Mouse (Mus musculus): Measurements from ENCODE around the gene Slc3a2. TPM values are rescaled to one million over a fixed set of nuclear protein-coding genes. Genes with fewer than 3 reads are reported as not detected.

The Slc3a2 gene
- polyA plus RNA-seq, 1 experiment from 2014 or later = 123 TPM

DNA sequence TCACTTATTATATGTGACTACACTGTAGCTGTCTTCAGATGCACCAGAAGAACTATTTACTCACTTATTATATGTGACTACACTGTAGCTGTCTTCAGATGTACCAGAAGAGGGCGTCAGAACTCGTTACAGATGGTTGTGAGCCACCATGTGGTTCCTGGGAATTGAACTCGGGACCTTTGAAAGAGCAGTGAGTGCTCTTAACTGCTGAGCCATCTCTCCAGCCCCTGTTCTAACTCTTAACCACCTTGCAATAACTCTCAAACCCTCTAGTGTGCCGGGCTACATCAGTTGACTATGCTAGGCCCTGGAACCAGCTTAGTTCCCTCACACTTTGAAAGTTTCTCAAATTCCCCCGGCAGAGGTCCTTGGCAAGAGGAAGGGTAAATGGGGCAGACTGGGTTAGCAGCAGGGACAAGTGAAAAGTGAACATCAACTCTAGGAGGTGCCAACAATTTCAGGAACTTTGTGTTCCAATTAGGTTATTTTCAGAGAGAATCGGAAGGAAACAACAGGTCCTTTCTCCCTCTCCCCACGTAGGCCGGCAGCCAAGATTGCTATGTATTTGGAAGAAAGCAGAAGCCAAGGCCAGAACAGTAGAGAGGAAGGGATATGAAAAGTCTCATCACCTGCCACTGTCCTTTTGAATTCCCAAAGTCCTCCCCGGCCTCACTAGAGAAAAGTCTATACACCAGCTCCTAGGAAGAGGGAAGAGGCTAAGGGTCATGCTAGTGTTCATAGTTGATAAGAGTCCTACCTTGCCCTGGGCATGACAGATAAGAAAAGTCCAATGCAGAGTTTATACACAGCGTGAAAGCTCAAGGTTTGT lies 8.3 kb downstream of the Slc3a2 start:
- Histone ChIP-seq H3K9me3 (ENCODE audit: control insufficient read depth, low read length) (no peaks in the 10 kb centered on the region), H3K36me3 (ENCODE audit: control insufficient read depth, insufficient read depth, low read length) (no peaks in the 10 kb centered on the region; the same call in 1 of the 2 replicates), H3K9ac (ENCODE audit: low read depth, low read length) (no peak overlapping the region), H3K27me3 (ENCODE audit: control insufficient read depth, insufficient read depth, low read length) (no peaks in the 10 kb centered on the region), H3K27ac (ENCODE audit: low read depth, low read length) (no peak overlapping the region), H3K4me1 (replicated peaks; ENCODE audit: control insufficient read depth, insufficient read depth, low read length) (0 out of 2 replicates have a peak, but pooled peaks cover 5% of the 10 kb centered on the region), H3K4me2 (replicated peaks; ENCODE audit: low read depth, low read length) (no peak overlapping the region), H3K4me3 (ENCODE audit: low read depth, low read length) (no peak overlapping the region)
- DNase-seq (ENCODE audit: low spot score) (no peak), ATAC-seq (ENCODE audit: low FRiP score) (no peak)
- 82% methylated on average over 10 of the region's 10 CpGs for WGBS

- no peak for DNase-seq (ENCODE audit: low spot score)
- Histone ChIP-seq H3K36me3 (ENCODE audit: control insufficient read depth, insufficient read depth, low read length) (no peaks in the 10 kb centered on the region; the same call in 1 of the 2 replicates), H3K9me3 (ENCODE audit: control insufficient read depth, low read length) (no peaks in the 10 kb centered on the region)
Observed at GRCm38 (mm10) chr19:8713997-8714652, 9.0 kb downstream of the Slc3a2 start.

GRCm38 (mm10) chr19:8713306-8713996 lies 9.7 kb downstream of the Slc3a2 start:
- peak overlapping the region; percentile 81 for H3K9ac ChIP-seq (ENCODE audit: low read depth, low read length)
- under 1% methylated on average over 47 of the region's 51 CpGs for WGBS
- DNase-seq (ENCODE audit: low spot score) (peak; percentile 92), ATAC-seq (ENCODE audit: low FRiP score) (peak; percentile 96)
- no peaks in the 10 kb centered on the region for H3K9me3 ChIP-seq (ENCODE audit: control insufficient read depth, low read length)
- H3K27me3 ChIP-seq (ENCODE audit: control insufficient read depth, insufficient read depth, low read length) = no peaks in the 10 kb centered on the region
- peak overlapping the region; percentile 75 for H3K4me3 ChIP-seq (ENCODE audit: low read depth, low read length)
- H3K36me3 ChIP-seq (ENCODE audit: control insufficient read depth, insufficient read depth, low read length) = no peaks in the 10 kb centered on the region; the same call in 1 of the 2 replicates
- peak overlapping the region; percentile 87 for H3K27ac ChIP-seq (ENCODE audit: low read depth, low read length)
- H3K4me2 ChIP-seq (replicated peaks; ENCODE audit: low read depth, low read length) = peak overlapping the region; percentile 48
- 0 out of 2 replicates have a peak, but pooled peaks cover 5% of the 10 kb centered on the region for H3K4me1 ChIP-seq (replicated peaks; ENCODE audit: control insufficient read depth, insufficient read depth, low read length)

More at GRCm38 (mm10) chr19:8713997-8714652, 9.0 kb downstream of the Slc3a2 start:
- Histone ChIP-seq H3K4me3 (ENCODE audit: low read depth, low read length) (peak overlapping the region; percentile 75), H3K27me3 (ENCODE audit: control insufficient read depth, insufficient read depth, low read length) (no peaks in the 10 kb centered on the region), H3K4me2 (replicated peaks; ENCODE audit: low read depth, low read length) (peak overlapping the region; percentile 48), H3K27ac (ENCODE audit: low read depth, low read length) (peak overlapping the region; percentile 87), H3K4me1 (replicated peaks; ENCODE audit: control insufficient read depth, insufficient read depth, low read length) (0 out of 2 replicates have a peak, but pooled peaks cover 5% of the 10 kb centered on the region), H3K9ac (ENCODE audit: low read depth, low read length) (peak overlapping the region; percentile 81)
- peak; percentile 26; the same call in 1 of the 2 replicates for ATAC-seq (ENCODE audit: low FRiP score)
- 10% methylated on average over 13 of the region's 13 CpGs for WGBS

DNA sequence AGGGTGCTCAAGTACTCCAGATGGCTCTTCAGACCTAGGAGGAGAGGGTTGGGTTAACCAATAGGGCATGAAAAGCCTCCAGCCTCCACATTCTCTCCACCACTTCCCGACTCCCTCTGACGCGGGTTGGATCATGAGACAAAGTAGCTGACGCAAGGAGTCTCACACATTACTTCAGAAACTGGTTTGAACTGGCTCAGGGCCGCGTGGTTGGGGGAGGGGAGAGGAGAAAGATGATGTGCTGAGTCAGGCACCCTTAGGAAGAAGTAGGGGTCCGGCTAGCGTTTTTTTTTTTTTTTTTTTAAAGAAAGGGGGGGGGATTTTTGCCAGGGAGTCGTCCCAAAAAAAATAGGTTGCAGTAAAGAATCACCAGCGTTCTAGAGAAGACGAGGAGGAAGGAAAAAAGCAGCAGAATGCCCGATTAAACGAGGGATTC lies 10.3 kb downstream of the Slc3a2 start:
- 0 out of 2 replicates have a peak, but pooled peaks cover 5% of the 10 kb centered on the region for H3K4me1 ChIP-seq (replicated peaks; ENCODE audit: control insufficient read depth, insufficient read depth, low read length)
- peak overlapping the region; percentile 75 for H3K4me3 ChIP-seq (ENCODE audit: low read depth, low read length)
- under 1% methylated on average over 13 of the region's 13 CpGs for WGBS
- H3K4me2 ChIP-seq (replicated peaks; ENCODE audit: low read depth, low read length) = peak overlapping the region; percentile 48
- H3K9me3 ChIP-seq (ENCODE audit: control insufficient read depth, low read length) = no peaks in the 10 kb centered on the region
- DNase-seq (ENCODE audit: low spot score) = peak; percentile 91
- H3K9ac ChIP-seq (ENCODE audit: low read depth, low read length) = peak overlapping the region; percentile 81
- no peaks in the 10 kb centered on the region for H3K27me3 ChIP-seq (ENCODE audit: control insufficient read depth, insufficient read depth, low read length)
- peak; percentile 76 for ATAC-seq (ENCODE audit: low FRiP score)
- peaks cover 3% of the 10 kb centered on the region for H3K36me3 ChIP-seq (ENCODE audit: control insufficient read depth, insufficient read depth, low read length)
- peak overlapping the region; percentile 87 for H3K27ac ChIP-seq (ENCODE audit: low read depth, low read length)

DNA sequence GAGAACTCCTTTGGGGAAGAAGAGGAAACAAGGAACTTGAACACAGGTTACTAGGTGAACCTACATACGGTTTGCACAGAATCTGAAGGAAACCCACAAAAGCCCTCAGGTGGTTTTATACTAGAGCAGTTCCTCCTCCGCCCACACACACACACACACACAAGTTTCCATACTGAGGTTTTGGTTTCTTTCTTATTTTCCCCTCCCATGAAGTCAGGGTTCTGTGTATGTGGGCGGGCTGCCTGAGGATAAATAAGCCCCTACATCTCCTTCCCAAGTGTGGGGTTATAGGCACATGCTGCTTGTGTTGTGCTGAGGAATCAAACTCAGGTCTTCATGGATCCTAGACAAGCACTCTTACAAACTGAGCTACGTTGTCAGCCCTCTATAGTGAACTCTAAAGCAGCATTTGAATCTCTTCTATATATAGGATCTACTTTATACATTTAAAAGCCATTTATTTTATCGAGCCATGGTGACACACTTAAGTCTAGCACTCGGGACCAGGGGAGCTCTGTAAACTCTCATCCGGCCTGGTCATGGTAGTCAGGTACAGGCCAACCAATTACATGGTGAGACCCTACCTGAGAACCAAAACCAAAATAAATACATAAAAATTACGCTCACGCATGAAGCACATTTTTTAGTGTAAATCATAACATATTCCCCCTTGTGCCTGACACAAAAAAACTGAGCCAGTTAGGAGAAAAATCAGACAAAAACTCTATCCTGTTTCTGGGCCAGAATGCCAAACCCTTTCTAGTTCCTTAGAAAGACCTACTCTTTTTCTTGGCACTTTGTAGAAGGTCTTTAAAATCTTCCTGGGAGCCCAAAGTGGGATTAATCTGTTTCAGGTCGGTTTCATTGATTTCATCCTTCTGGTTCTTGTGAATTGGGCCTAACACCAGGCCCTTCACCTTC lies 11.0 kb downstream of the Slc3a2 start:
- 72% methylated on average over 10 of the region's 10 CpGs for WGBS
- no peak for DNase-seq (ENCODE audit: low spot score)
- Histone ChIP-seq H3K4me1 (replicated peaks; ENCODE audit: control insufficient read depth, insufficient read depth, low read length) (0 out of 2 replicates have a peak, but pooled peaks cover 5% of the 10 kb centered on the region), H3K4me2 (replicated peaks; ENCODE audit: low read depth, low read length) (peak overlapping the region; percentile 48), H3K36me3 (ENCODE audit: control insufficient read depth, insufficient read depth, low read length) (peaks cover 8% of the 10 kb centered on the region), H3K4me3 (ENCODE audit: low read depth, low read length) (peak overlapping the region; percentile 75), H3K27ac (ENCODE audit: low read depth, low read length) (peak overlapping the region; percentile 87), H3K9me3 (ENCODE audit: control insufficient read depth, low read length) (no peaks in the 10 kb centered on the region), H3K27me3 (ENCODE audit: control insufficient read depth, insufficient read depth, low read length) (no peaks in the 10 kb centered on the region), H3K9ac (ENCODE audit: low read depth, low read length) (peak overlapping the region; percentile 81)
- no peak for ATAC-seq (ENCODE audit: low FRiP score)

DNA sequence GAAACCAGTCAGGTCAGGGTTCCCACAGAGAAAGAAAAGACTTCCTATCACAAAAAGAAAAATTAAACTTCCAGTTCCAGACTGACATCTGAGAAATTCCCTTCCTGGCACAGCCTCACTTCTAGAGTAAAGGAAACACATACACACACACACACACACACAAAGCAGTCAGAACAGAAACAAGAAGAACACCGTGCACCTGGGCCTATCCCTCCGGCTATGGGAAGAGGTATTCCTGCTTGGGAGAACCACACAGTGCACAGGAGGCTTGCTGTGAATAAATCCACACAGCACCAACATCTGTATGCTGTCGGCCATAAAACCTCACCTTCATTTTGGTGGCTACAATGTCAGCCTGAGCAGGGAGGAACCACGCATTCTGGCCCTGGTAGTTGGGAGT lies 11.7 kb downstream of the Slc3a2 start:
- DNase-seq (ENCODE audit: low spot score) = no peak
- H3K27ac ChIP-seq (ENCODE audit: low read depth, low read length) = no peak overlapping the region
- no peaks in the 10 kb centered on the region for H3K9me3 ChIP-seq (ENCODE audit: control insufficient read depth, low read length)
- peak overlapping the region; percentile 75 for H3K4me3 ChIP-seq (ENCODE audit: low read depth, low read length)
- 0 out of 2 replicates have a peak, but pooled peaks cover 5% of the 10 kb centered on the region for H3K4me1 ChIP-seq (replicated peaks; ENCODE audit: control insufficient read depth, insufficient read depth, low read length)
- no peak overlapping the region for H3K9ac ChIP-seq (ENCODE audit: low read depth, low read length)
- WGBS = 85% methylated on average over 4 of the region's 4 CpGs
- H3K4me2 ChIP-seq (replicated peaks; ENCODE audit: low read depth, low read length) = peak overlapping the region; percentile 48
- no peak for ATAC-seq (ENCODE audit: low FRiP score)
- H3K27me3 ChIP-seq (ENCODE audit: control insufficient read depth, insufficient read depth, low read length) = no peaks in the 10 kb centered on the region
- H3K36me3 ChIP-seq (ENCODE audit: control insufficient read depth, insufficient read depth, low read length) = peaks cover 8% of the 10 kb centered on the region

DNA sequence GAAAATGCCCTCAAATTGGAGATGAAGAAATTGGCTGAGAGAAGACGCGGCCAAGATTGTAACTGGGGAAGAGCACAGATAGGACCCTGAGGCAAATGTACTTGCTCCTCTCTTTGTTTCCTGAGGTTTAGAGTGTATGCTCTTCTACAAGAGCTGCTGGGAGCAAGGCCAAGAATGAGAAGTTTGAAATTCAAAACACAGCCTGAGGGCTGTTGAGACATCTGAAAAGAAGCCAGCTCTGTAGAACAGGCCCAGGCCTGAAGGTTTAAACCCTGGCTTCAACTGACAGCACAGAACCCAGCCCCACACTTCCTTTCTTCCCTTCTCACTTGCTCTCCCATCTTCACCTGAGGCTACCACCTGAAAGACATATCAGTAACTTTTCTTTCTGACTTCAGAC lies 13.1 kb downstream of the Slc3a2 start:
- Histone ChIP-seq H3K27ac (ENCODE audit: low read depth, low read length) (no peak overlapping the region), H3K4me1 (replicated peaks; ENCODE audit: control insufficient read depth, insufficient read depth, low read length) (0 out of 2 replicates have a peak, but pooled peaks cover 5% of the 10 kb centered on the region), H3K36me3 (ENCODE audit: control insufficient read depth, insufficient read depth, low read length) (peaks cover 8% of the 10 kb centered on the region), H3K4me3 (ENCODE audit: low read depth, low read length) (no peak overlapping the region), H3K9me3 (ENCODE audit: control insufficient read depth, low read length) (no peaks in the 10 kb centered on the region), H3K4me2 (replicated peaks; ENCODE audit: low read depth, low read length) (no peak overlapping the region), H3K27me3 (ENCODE audit: control insufficient read depth, insufficient read depth, low read length) (no peaks in the 10 kb centered on the region), H3K9ac (ENCODE audit: low read depth, low read length) (no peak overlapping the region)
- DNase-seq (ENCODE audit: low spot score) (no peak), ATAC-seq (ENCODE audit: low FRiP score) (no peak)
- 90% methylated on average over 2 of the region's 2 CpGs for WGBS
